Comparison of ENCODE assay signal across 18 mouse cellular contexts in the genomic region with DNA sequence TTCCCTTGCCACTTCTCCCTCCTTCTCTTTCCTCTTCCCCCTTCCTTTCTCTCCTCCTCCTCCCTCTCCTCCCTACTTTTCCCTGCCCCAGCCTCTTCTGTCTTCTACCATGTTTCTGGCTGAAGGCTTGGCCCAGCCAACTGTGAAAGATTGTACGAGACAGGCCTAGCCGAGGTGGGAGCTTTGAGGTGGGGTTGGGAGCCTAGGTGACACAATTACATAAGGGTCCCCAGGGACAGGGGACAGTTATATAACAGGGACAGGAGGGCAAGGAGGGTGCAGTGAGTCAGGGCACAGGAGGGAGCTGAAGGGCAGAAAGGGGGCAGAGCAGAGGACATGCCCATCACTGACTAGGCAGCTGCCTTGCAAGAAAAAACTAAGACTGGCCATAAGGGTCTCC. TPM values are rescaled to one million over a fixed set of nuclear protein-coding genes. Genes with fewer than 3 reads are reported as not detected.
"Had no signal": no experiment of that assay in that cellular context is flagged by ENCODE, and none has a peak within 500 bp of the region (broad histone marks: within the 10 kb centered on the region; RNA-seq: fewer than 3 reads in every experiment).

No protein-coding gene starts in this region.

- H3K4me1 ChIP-seq: heart, embryonic 13.5 days; heart, embryonic 15.5 days; hindbrain, embryonic 10.5 days; hindbrain, embryonic 12.5 days; intestine, embryonic 15.5 days; kidney, embryonic 15.5 days; liver, embryonic 12.5 days had no signal

- DNase-seq: gastrocnemius, adult 2 months; gastrocnemius, postnatal 10 days; gastrocnemius, postnatal 25 days; heart, adult 2 months; heart, postnatal 4 days had no signal

- H3K36me3 ChIP-seq: heart, embryonic 13.5 days; heart, embryonic 15.5 days; hindbrain, embryonic 10.5 days; hindbrain, embryonic 12.5 days; intestine, embryonic 15.5 days; kidney, embryonic 15.5 days; liver, embryonic 12.5 days had no signal

- H3K27ac ChIP-seq: gastrocnemius, adult 2 months; heart, adult 2 months; heart, embryonic 13.5 days; heart, embryonic 15.5 days; hindbrain, embryonic 10.5 days; hindbrain, embryonic 12.5 days; hindbrain, embryonic 14.5 days; intestine, embryonic 15.5 days; kidney, embryonic 15.5 days; kidney, postnatal 0 days; layer of hippocampus, adult 2 months; left cerebral cortex, adult 2 months; liver, embryonic 12.5 days; liver, embryonic 14.5 days had no signal

- H3K27me3 ChIP-seq: hindbrain, embryonic 12.5 days; intestine, embryonic 15.5 days; kidney, embryonic 15.5 days had no signal

- H3K4me3 ChIP-seq: gastrocnemius, adult 2 months; heart, adult 2 months; heart, embryonic 13.5 days; heart, embryonic 15.5 days; hindbrain, embryonic 10.5 days; hindbrain, embryonic 12.5 days; intestine, embryonic 15.5 days; kidney, embryonic 15.5 days; layer of hippocampus, adult 2 months; left cerebral cortex, adult 2 months; liver, embryonic 12.5 days had no signal

RNA-seq across cellular contexts. Expression of a gene that starts 7.0 kb away (rescaled TPM):
- total RNA-seq: granulocyte monocyte progenitor cell, adult 5-6 weeks had no signal
